Mouse (Mus musculus) liver, postnatal 0 days (tissue): ENCODE results near the gene Fam151b. TPM values are rescaled to one million over a fixed set of nuclear protein-coding genes. Genes with fewer than 3 reads are reported as not detected.

Experiments used
- ATAC-seq: fragments of 200-750 bp; cut with Nextera tagmentation; 2 replicates; pipeline ENCODE4 v1.8.0; 2017; ENCODE audit warnings: mild to moderate bottlenecking, moderate library complexity
- DNase-seq: peaks from one replicate; pipeline ENCODE4 v3.0.0-alpha.2; 2016
- H3K27ac ChIP-seq: fragments of 300-500 bp; sonication (generic); 2 replicates; pipeline ENCODE4 v1.5.1; 2014; ENCODE audit warnings: antibody characterized with exemption, moderate library complexity, mild to moderate bottlenecking, low read depth
- H3K27me3 ChIP-seq: fragments of 300-500 bp; sonication (generic); 2 replicates; pipeline ENCODE4 v1.6.1; 2014; ENCODE audit warnings: low read length, control low read depth, mixed read lengths; ENCODE audit not compliant: insufficient read depth
- H3K36me3 ChIP-seq: fragments of 300-500 bp; sonication (generic); replicated peaks from 2 replicates; pipeline ENCODE4 v1.6.1; 2014; ENCODE audit warnings: mild to moderate bottlenecking, control low read depth, low read length, moderate library complexity, mixed read lengths; ENCODE audit not compliant: insufficient read depth
- H3K4me1 ChIP-seq: fragments of 300-500 bp; sonication (generic); 2 replicates; pipeline ENCODE4 v1.6.1; 2014; ENCODE audit warnings: antibody characterized with exemption, mild to moderate bottlenecking, control low read depth; ENCODE audit not compliant: insufficient read depth
- H3K4me2 ChIP-seq: fragments of 300-500 bp; sonication (generic); 2 replicates; pipeline ENCODE4 v1.6.1; 2014; ENCODE audit warnings: low read depth, mild to moderate bottlenecking, low read length, moderate library complexity, mixed read lengths
- H3K4me3 ChIP-seq: fragments of 300-500 bp; sonication (generic); 2 replicates; pipeline ENCODE4 v1.5.1; 2014; ENCODE audit warnings: low read depth, low read length
- H3K9ac ChIP-seq: fragments of 300-500 bp; sonication (generic); replicated peaks from 2 replicates; pipeline ENCODE4 v1.6.1; 2014; ENCODE audit warnings: mild to moderate bottlenecking, moderate library complexity
- H3K9me3 ChIP-seq: fragments of 300-500 bp; sonication (generic); 2 replicates; pipeline ENCODE4 v1.6.1; 2016; ENCODE audit warnings: mild to moderate bottlenecking, control low read depth, low read length, mixed read lengths
- CTCF ChIP-seq: sonication (generic); IDR thresholded peaks from 2 replicates; pipeline ENCODE4 v1.5.1; 2016; ENCODE audit warnings: antibody characterized with exemption, low read depth
- EP300 ChIP-seq: IDR thresholded peaks from 2 replicates; pipeline ENCODE4 v1.6.1; 2016; ENCODE audit warnings: antibody characterized with exemption, low read depth, mild to moderate bottlenecking
- WGBS: fragments of 180-500 bp; shearing (Covaris S2); extraction: QIAGEN DNeasy Blood & Tissue Kit; methylation state at CpG from one replicate; pipeline ENCODE4 v1.1.7; 2014; ENCODE audit not compliant: insufficient replicate concordance; 5-methylcytosine and 5-hydroxymethylcytosine counted together
- polyA plus RNA-seq: library from polyadenylated mRNA; unstranded; fragments of >200 nt; fragmentation: Nextera tagmentation; extraction: Ambion mirVana; gene quantifications from 2 replicates; pipeline ENCODE4 v1.2.1, GENCODE M21; 2015

The Fam151b gene
- polyA plus RNA-seq, 1 experiment from 2014 or later, result 0.12 TPM

- ATAC-seq, result no peak
- Histone ChIP-seq H3K9me3 (no peaks in the 10 kb centered on the region), H3K4me1 (no peaks in the 10 kb centered on the region), H3K27ac (no peak overlapping the region), H3K27me3 (no peaks in the 10 kb centered on the region), H3K36me3 (no peaks in the 10 kb centered on the region), H3K4me3 (no peak overlapping the region), H3K4me2 (no peak overlapping the region), H3K9ac (no peak overlapping the region)
- TF ChIP-seq EP300, result no peak
- TF ChIP-seq CTCF, result no peak
- 47% methylated on average over 2 of the region's 2 CpGs for WGBS
- no peak for DNase-seq
Measured at GRCm38 (mm10) chr13:92402063-92402462, 81.8 kb downstream of the Fam151b start.

Other genes starting within 250 kb of the Fam151b start
- 0.24 and 0.38 TPM in 2 replicates for gene Gm20379, start 178.0 kb downstream of the Fam151b start, polyA plus RNA-seq
- gene Dhfr, start 129.3 kb downstream of the Fam151b start, polyA plus RNA-seq, result 10.4 and 11.0 TPM in 2 replicates
- 6.8 and 7.8 TPM in 2 replicates for gene Msh3, start 129.0 kb downstream of the Fam151b start, polyA plus RNA-seq
- not detected in 2 replicates for gene Ankrd34b, start 58.1 kb downstream of the Fam151b start, polyA plus RNA-seq
- gene Zfyve16, start 46.9 kb upstream of the Fam151b start, polyA plus RNA-seq, result 1.1 and 1.3 TPM in 2 replicates
- not detected in 2 replicates for gene Spz1, start 92.2 kb upstream of the Fam151b start, polyA plus RNA-seq
- 9.3 and 12.2 TPM in 2 replicates for gene Serinc5, start 127.1 kb upstream of the Fam151b start, polyA plus RNA-seq